Mouse (Mus musculus) gastrocnemius, adult 2 months (tissue): ENCODE data around the gene Atp1a2. TPM values are rescaled to one million over a fixed set of nuclear protein-coding genes. Genes with fewer than 3 reads are reported as not detected.

Experiments used
- DNase-seq: peaks from one replicate; pipeline ENCODE4 v3.0.0; 2022
- H3K27ac ChIP-seq: fragments of 200-600 bp; 2 replicates; pipeline ENCODE4 v1.8.1; 2022; ENCODE audit warnings: mild to moderate bottlenecking
- H3K4me3 ChIP-seq: fragments of 200-600 bp; 2 replicates; pipeline ENCODE4 v1.8.1; 2022; ENCODE audit warnings: mild to moderate bottlenecking, moderate library complexity
- CTCF ChIP-seq: fragments of 200-600 bp; IDR thresholded peaks from 2 replicates; pipeline ENCODE4 v1.8.1; 2022; ENCODE audit warnings: antibody characterized with exemption, mild to moderate bottlenecking, moderate library complexity
- intact Hi-C: fragments of 180-260 bp; cut with DNase I; formaldehyde crosslinking; loops from one replicate; pipeline ENCODE4 v1.15.1; 2025
- total RNA-seq, 2 experiments: library from RNA; stranded (reverse); gene quantifications; 2 replicates each; pipeline ENCODE4 v1.2.3; 2021

Gene Atp1a2
- total RNA-seq, 2 experiments from 2014 or later = 838 to 1,060 TPM

GRCm38 (mm10) chr1:172309699-172310398 lies 12.0 kb upstream of the Atp1a2 start:
- TF ChIP-seq CTCF = peak; percentile 79
- intact Hi-C loops = loop anchor here (2.0 to 5.0 kb wide), 4 partner anchors 58 to 183 kb away; partner anchors contain the start of genes Casq1 and Pex19
- Histone ChIP-seq H3K27ac (peak overlapping the region; percentile 98), H3K4me3 (peak overlapping the region; percentile 72)
- DNase-seq = peak; percentile 93

GRCm38 (mm10) chr1:172308409-172308808 lies 10.5 kb upstream of the Atp1a2 start:
- peak; percentile 44 for DNase-seq
- no peak overlapping the region for H3K4me3 ChIP-seq
- intact Hi-C loops = loop anchor here (5.0 kb wide), 1 partner anchor 56 kb away; no protein-coding TSS in a partner anchor
- peak overlapping the region; percentile 57 for H3K27ac ChIP-seq
- no peak for TF ChIP-seq CTCF

DNA sequence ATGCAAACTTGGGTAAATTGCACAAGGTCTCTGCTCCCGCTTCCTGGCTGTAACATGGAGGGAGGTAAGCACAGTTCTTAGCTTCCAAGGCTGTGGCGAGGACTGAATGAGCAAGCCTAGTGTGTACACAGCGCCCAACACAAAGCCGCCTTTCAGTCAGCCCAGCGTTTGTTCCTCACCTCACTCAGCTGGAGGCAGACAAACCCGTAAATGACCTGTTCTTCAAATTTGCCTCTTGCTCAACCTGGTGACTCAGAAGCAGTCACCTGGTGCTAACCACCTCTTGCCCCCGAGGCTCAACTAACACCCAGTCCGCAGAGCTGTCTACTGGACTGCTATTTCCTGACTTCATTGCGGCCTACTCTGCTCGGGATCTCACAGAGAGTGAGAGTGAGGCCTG lies 10.1 kb upstream of the Atp1a2 start:
- intact Hi-C loops = loop anchor here (5.0 kb wide), 1 partner anchor 56 kb away; no protein-coding TSS in a partner anchor
- H3K27ac ChIP-seq = peak overlapping the region; percentile 57

DNA sequence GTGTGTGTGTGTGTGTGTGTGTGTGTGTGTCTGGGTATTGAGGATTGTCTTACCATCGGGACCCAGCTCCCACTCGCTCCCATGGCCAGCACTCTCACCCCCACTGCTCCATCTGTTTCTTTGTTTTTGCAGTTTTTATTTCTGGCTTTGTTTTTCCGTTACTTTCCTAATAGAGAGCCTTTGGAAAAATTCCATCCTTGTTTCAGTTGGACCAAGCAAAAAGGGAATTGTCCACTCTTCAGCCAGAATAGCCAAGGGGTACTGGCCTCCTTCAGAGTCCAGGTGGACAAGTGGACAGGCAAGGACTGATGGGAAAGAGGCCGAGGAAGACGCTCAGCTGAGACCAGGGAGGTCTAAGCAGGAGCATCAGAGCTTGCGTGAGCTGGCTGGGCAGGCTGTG lies 9.0 kb upstream of the Atp1a2 start:
- no peak overlapping the region for H3K4me3 ChIP-seq
- intact Hi-C loops = loop anchor here (5.0 kb wide), 1 partner anchor 55 kb away; no protein-coding TSS in a partner anchor
- DNase-seq = no peak
- H3K27ac ChIP-seq = peak overlapping the region; percentile 62; the same call in 1 of the 2 replicates
- TF ChIP-seq CTCF = no peak

More for the DNA sequence above, 10.1 kb upstream of the Atp1a2 start:
- no peak for TF ChIP-seq CTCF
- no peak for DNase-seq
- H3K4me3 ChIP-seq = no peak overlapping the region

DNA sequence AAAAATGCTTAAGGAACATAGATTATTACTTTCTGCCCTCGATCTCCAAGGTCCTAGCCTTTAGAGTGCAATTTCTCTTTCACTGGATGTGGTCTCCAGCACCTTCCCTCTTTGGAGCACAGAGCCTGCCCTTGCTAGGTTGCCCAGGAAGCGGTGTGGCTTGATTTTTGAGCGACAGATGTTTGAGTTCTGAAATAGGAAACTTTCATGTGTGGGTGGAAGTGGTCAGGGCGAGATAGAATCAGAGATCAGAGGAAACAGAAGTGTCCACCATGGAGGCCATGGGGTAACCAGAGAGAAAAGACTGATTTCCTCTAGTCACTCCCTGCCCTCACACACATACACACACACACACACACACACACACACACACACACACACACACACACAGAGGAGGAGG lies 8.3 kb upstream of the Atp1a2 start:
- no peak for TF ChIP-seq CTCF
- no peak for DNase-seq
- peak overlapping the region; percentile 46; the same call in 1 of the 2 replicates for H3K27ac ChIP-seq
- intact Hi-C loops = loop anchor here (5.0 kb wide), 1 partner anchor 54 kb away; no protein-coding TSS in a partner anchor
- no peak overlapping the region for H3K4me3 ChIP-seq

DNA sequence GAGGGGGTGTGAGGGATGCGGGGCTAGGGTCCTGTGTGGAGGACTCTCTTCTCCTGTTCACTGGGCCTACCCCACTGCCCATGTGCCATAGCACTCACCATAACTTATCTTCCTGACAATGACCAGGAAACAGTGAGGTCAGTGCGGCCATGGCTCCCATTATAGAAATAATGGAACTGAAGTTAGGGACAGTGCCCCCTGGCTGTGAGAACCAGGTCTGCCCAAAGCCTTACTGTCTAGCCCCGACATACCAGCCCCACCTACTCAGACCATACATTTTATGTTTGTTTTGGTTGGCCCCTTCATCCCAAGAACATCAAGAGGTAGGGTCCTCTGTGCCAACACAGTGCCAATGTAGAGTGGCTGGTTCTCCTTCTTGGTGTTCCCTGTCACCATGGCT lies 7.8 kb upstream of the Atp1a2 start:
- no peak overlapping the region for H3K4me3 ChIP-seq
- intact Hi-C loops = loop anchor here (5.0 kb wide), 1 partner anchor 53 kb away; no protein-coding TSS in a partner anchor
- no peak for DNase-seq
- peak; percentile 45 for TF ChIP-seq CTCF
- H3K27ac ChIP-seq = peak overlapping the region; percentile 46; the same call in 1 of the 2 replicates

- no peak overlapping the region for H3K4me3 ChIP-seq
- no peak for TF ChIP-seq CTCF
- H3K27ac ChIP-seq = peak overlapping the region; percentile 46; the same call in 1 of the 2 replicates
- intact Hi-C loops = loop anchor here (5.0 kb wide), 1 partner anchor 53 kb away; no protein-coding TSS in a partner anchor
- no peak for DNase-seq
These were observed 7.3 kb upstream of the Atp1a2 start for GRCm38 (mm10) chr1:172305153-172305552.

GRCm38 (mm10) chr1:172304443-172304842 lies 6.6 kb upstream of the Atp1a2 start:
- Histone ChIP-seq H3K4me3 (no peak overlapping the region), H3K27ac (no peak overlapping the region; the same call in 1 of the 2 replicates)
- TF ChIP-seq CTCF = no peak
- DNase-seq = no peak
- intact Hi-C loops = no loop called here

DNA sequence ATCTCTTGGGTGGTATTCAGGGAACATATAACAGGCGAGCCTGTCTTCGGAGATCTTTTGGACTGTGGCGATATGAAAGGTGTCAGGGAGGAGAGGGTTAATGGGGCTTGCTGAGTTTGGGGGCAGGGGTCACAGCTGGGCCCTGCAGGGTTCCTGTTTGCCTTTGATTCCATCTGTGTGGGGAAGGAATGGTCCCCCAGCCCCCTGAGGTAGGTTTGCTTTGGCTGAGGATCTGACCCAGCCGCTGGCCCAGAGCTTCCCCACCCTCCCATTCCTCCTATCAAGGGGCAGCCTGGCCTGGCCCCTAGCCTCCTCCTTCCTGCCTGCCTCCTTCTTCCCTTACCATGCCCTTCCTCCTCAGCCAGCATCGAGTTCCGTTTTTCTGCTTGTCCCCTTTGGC lies 5.0 kb upstream of the Atp1a2 start:
- intact Hi-C loops = no loop called here
- TF ChIP-seq CTCF = no peak
- Histone ChIP-seq H3K4me3 (peak overlapping the region; percentile 19; the same call in 1 of the 2 replicates), H3K27ac (peak overlapping the region; percentile 98)
- peak; percentile 49 for DNase-seq

DNA sequence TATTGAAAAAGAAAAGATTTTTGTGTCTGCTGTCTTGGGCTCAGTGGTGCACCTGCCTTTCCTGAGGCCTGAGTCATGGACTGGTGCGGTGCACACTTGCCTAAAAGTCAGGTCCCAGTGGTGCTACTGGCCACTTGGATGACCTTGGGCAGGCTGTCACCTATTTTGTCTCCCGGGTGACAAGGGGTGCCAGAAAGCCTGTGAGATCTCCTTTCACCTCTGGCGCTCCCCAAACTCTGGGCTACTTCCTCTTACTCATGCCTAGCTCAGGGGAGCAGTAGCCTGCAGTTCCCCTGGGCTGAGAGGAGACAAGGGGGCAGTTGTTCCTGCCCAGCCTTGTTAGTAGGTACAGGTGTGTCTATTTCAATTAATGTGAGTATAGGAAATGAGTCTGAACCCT lies 4.4 kb upstream of the Atp1a2 start:
- no peak for TF ChIP-seq CTCF
- intact Hi-C loops = no loop called here

DNA sequence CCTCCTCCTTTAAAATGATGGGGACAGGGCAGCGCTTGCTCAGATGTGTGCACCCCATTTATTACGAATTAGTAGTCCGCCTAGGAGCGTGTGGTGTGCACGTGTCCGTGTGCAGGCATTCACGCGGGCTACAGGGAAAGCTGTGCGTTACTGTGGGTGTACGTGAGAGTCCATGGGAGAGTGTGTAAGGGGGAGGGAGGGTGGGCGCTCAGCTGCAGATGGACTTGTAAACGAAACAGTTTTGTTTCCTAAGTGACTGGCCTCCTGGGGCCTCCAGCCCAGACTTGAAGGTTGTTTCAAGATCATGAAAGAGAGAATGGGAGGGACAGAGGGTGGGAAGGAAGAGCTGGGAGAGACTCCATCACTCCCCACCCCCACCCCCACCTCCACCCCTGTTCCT lies 3.3 kb upstream of the Atp1a2 start:
- DNase-seq = peak; percentile 34
- Histone ChIP-seq H3K4me3 (peak overlapping the region; percentile 41), H3K27ac (peak overlapping the region; percentile 98)
- intact Hi-C loops = no loop called here
- no peak for TF ChIP-seq CTCF

More for the DNA sequence above, 4.4 kb upstream of the Atp1a2 start:
- Histone ChIP-seq H3K27ac (peak overlapping the region; percentile 98), H3K4me3 (peak overlapping the region; percentile 19; the same call in 1 of the 2 replicates)
- peak; percentile 67 for DNase-seq

DNA sequence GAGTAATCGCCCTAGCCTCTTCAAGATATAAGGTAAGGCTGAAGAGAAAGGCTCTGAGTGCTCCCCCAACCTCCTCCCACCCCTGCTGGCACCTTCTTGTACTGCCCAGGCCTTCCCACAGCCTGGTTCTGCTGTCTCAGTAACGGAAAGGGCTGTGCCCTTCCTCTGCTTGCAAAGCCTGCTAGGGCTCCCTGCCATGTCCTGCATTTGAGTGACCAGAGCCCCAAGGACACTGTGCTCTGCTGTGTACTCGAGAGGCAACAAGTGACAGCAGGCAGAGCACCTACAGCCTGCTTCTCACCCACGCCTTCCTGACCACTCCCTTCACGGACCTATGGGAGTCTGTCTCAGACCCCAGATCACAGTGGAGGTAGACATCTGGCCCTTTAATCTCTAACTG lies 2.4 kb upstream of the Atp1a2 start:
- intact Hi-C loops = no loop called here
- H3K4me3 ChIP-seq = peak overlapping the region; percentile 41
- TF ChIP-seq CTCF = peak; percentile 49
- H3K27ac ChIP-seq = peak overlapping the region; percentile 98
- DNase-seq = peak; percentile 89

- Histone ChIP-seq H3K27ac (peak overlapping the region; percentile 98), H3K4me3 (peak overlapping the region; percentile 41)
- intact Hi-C loops = loop anchor here (5.0 kb wide), 1 partner anchor 82 kb away; the partner anchor contains the start of gene Casq1
- TF ChIP-seq CTCF = no peak
- DNase-seq = peak; percentile 52
These were observed 1.7 kb upstream of the Atp1a2 start for GRCm38 (mm10) chr1:172299528-172299927.
